Mouse (Mus musculus): ENCODE results near the gene Exoc4.

DNA sequence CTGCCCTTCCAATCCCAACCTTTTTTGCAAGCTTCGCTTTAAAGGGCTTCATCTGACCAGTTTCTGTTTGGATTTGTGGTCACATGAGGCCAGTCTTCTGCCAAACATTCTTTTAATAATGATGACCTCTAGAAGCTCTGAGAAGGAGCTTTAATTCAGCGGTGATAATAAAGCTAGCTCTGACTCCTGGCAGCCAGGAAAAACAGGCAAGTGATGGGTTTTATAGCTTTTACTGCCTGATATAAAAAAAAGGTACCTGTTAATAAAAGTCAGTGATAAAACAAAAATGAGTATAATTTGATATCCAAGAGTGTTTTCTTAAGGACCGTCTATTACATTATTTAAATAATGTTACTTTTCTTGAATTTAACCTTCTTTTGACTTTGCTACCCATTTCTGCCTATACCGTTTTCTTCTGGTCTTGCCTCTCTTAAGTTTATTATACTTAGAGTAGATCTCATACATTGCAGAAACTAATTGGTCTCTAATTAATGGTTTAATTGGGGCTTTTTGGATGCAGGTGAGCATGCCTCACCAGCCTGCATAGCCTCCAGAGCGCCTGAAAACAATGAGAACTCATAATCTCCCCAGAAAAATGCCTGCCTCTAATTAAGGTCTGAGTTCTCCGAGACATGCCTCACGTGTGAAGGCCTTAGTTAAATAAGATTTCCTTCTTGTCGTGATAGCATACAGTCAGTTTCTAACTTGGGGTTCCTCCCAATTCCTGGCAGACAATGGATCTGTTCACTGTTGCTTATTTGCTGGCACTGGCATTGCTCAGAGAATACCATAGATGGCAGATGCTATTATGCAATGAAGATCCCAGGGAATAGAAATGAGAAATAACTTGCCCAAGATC lies 681.4 kb downstream of the Exoc4 start:
- TF ChIP-seq CTCF (IDR thresholded peaks at IDR 0.05; ENCODE audit: insufficient read depth, low read length) (no peak), POLR2A (IDR thresholded peaks at IDR 0.05; ENCODE audit: borderline replicate concordance, extremely low read depth, low read depth, low read length) (no peak)
